22 mouse cellular contexts compared by ENCODE assay signal in genomic region chr8:11762048-11762447, GRCm38 (mm10). TPM values are rescaled to one million over a fixed set of nuclear protein-coding genes. Genes with fewer than 3 reads are reported as not detected.
DNase-seq lines count a peak whose midpoint lies in the region; ATAC-seq and TF ChIP-seq lines count a peak whose summit lies in the region.
"Had no signal": no experiment of that assay in that cellular context is flagged by ENCODE, and none has a peak within 500 bp of the region (broad histone marks: within the 10 kb centered on the region; RNA-seq: fewer than 3 reads in every experiment).

No protein-coding gene starts in this region.

- peaks cover 51% of the 10 kb centered on the region for H3K4me1 ChIP-seq in heart, embryonic 13.5 days
- H3K4me1 ChIP-seq in cerebellum, adult 2 months (ENCODE audit: control insufficient read depth, insufficient read depth, low read length) = peaks cover 43% of the 10 kb centered on the region

- TF ChIP-seq POLR2A in cerebellum, adult 2 months (IDR thresholded peaks at IDR 0.05; ENCODE audit: borderline replicate concordance, insufficient read depth, low read length) = peak; percentile 54; the same call in 1 of the 2 replicates

- H3K9ac ChIP-seq in heart, embryonic 13.5 days = no peak overlapping the region
- H3K9ac ChIP-seq: hindbrain, embryonic 15.5 days; limb, embryonic 15.5 days; liver, embryonic 14.5 days; lung, embryonic 15.5 days; neural tube, embryonic 13.5 days had no signal

- no peak for DNase-seq in heart, postnatal 14 days
- peak; percentile 96 for DNase-seq in brain, adult 2 months (ENCODE audit: low read depth, low spot score)
- DNase-seq in cerebellum, adult 2 months = peak; percentile 82 to 92
- DNase-seq in cerebellum, postnatal 25 days = peak; percentile 85 to 89
- DNase-seq in left cerebral cortex, postnatal 25 days (ENCODE audit: low spot score in 2 of 2) = no peak
- DNase-seq: adrenal gland, adult 2 months; gastrocnemius, postnatal 10 days; heart, adult 11 months; kidney, adult 8-10 months; kidney, postnatal 10 days; retina, postnatal 1 day; right cerebral cortex, postnatal 25 days had no signal

- 0 out of 2 replicates have a peak overlapping the region, but pooled peaks have one; percentile 12 for H3K27ac ChIP-seq in heart, embryonic 13.5 days (replicated peaks)
- peak overlapping the region; percentile 80; the same call in 1 of the 2 replicates for H3K27ac ChIP-seq in cerebellum, adult 2 months (ENCODE audit: insufficient read depth, low read length)
- H3K27ac ChIP-seq: hindbrain, embryonic 15.5 days; limb, embryonic 15.5 days; liver, embryonic 14.5 days; lung, embryonic 15.5 days; neural tube, embryonic 13.5 days had no signal

- ATAC-seq in heart, embryonic 13.5 days (ENCODE audit: extremely low read depth, insufficient number of reproducible peaks, low FRiP score, low TSS enrichment) = no peak
- no peak for ATAC-seq in erythroid progenitor cell, adult 5-6 weeks (replicated peaks; ENCODE audit: low FRiP score, poor library complexity, severe bottlenecking)
- ATAC-seq: midbrain, embryonic 16.5 days had no signal

- H3K4me3 ChIP-seq in heart, embryonic 13.5 days = no peak overlapping the region
- H3K4me3 ChIP-seq in cerebellum, adult 2 months (replicated peaks; ENCODE audit: insufficient read depth, low read depth, low read length) = no peak overlapping the region
- H3K4me3 ChIP-seq: hindbrain, embryonic 15.5 days; limb, embryonic 15.5 days; lung, embryonic 15.5 days; myocyte; neural tube, embryonic 13.5 days had no signal

- no peak for TF ChIP-seq CTCF in cerebellum, adult 2 months (IDR thresholded peaks at IDR 0.05; ENCODE audit: borderline replicate concordance, insufficient read depth, low read depth, low read length)

- WGBS in heart, embryonic 13.5 days = 65% methylated on average over 5 of the region's 5 CpGs
- WGBS in cerebellum, adult 2 months = 8% methylated on average over 5 of the region's 5 CpGs

- H3K4me2 ChIP-seq in heart, embryonic 13.5 days = no peak overlapping the region
- H3K4me2 ChIP-seq: heart, embryonic 11.5 days; hindbrain, embryonic 15.5 days; limb, embryonic 15.5 days; lung, embryonic 15.5 days; neural tube, embryonic 13.5 days had no signal

- H3K9me3 ChIP-seq in heart, embryonic 13.5 days = no peaks in the 10 kb centered on the region
- H3K9me3 ChIP-seq: hindbrain, embryonic 15.5 days; limb, embryonic 15.5 days; lung, embryonic 15.5 days; neural tube, embryonic 13.5 days had no signal

- intact Hi-C loops in heart, postnatal 14 days (cut with DNase I) = no loop called here
- intact Hi-C loops in left cerebral cortex, postnatal 25 days (cut with DNase I) = no loop called here

- peaks cover 9% of the 10 kb centered on the region; the same call in 1 of the 2 replicates for H3K36me3 ChIP-seq in heart, embryonic 13.5 days
- H3K36me3 ChIP-seq: hindbrain, embryonic 15.5 days; lung, embryonic 15.5 days had no signal

- H3K27me3 ChIP-seq in heart, embryonic 13.5 days (replicated peaks) = no peaks in the 10 kb centered on the region
- no peaks in the 10 kb centered on the region for H3K27me3 ChIP-seq in cerebellum, adult 2 months (ENCODE audit: control insufficient read depth, insufficient read depth, low read length)
- H3K27me3 ChIP-seq: hindbrain, embryonic 15.5 days; limb, embryonic 15.5 days; lung, embryonic 15.5 days; neural tube, embryonic 13.5 days had no signal

RNA-seq across cellular contexts. Expression of gene Arhgef7, which starts 34.5 kb away (rescaled TPM):
- polyA plus RNA-seq in heart, embryonic 13.5 days (2015; fragmentation: Nextera tagmentation; extraction: Ambion mirVana) = 44.8 and 45.8 TPM in 2 replicates
- 100 to 1,000 TPM; 139 to 157 TPM for total RNA-seq in heart, postnatal 14 days (2021)
- polyA plus RNA-seq in cerebellum, adult 2 months (2012; rRNA removed) = 134 and 151 TPM in 2 replicates
- total RNA-seq in left cerebral cortex, postnatal 25 days (2021) = 100 to 1,000 TPM; 137 to 142 TPM
- 4.3 and 12.2 TPM in 2 replicates for total RNA-seq in erythroid progenitor cell, adult 5-6 weeks (2015; ENCODE audit: low replicate concordance)
- total RNA-seq in erythroid progenitor cell, adult 5-6 weeks (2017; ENCODE audit: low replicate concordance) = 12.9 and 15.0 TPM in 2 replicates

Comparison
In these comparisons a context has a peak if more than half of its experiments do, and no peak if none do; other contexts are left out.
1. DNase-seq: peak in brain, adult 2 months (single experiment), cerebellum, adult 2 months (2 of 2) and cerebellum, postnatal 25 days (2 of 2); none in heart, postnatal 14 days (0 of 2) and left cerebral cortex, postnatal 25 days (0 of 2).
2. RNA of gene Arhgef7, which starts 34.5 kb away (total RNA-seq): 139 to 157 TPM in heart, postnatal 14 days and 137 to 142 TPM in left cerebral cortex, postnatal 25 days; 4.3 to 15.0 TPM in erythroid progenitor cell, adult 5-6 weeks; every median in the first group is over 4 times any median in the second.